Mouse (Mus musculus) midbrain, embryonic 12.5 days (tissue): ENCODE results near the gene Mcts1. TPM values are rescaled to one million over a fixed set of nuclear protein-coding genes. Genes with fewer than 3 reads are reported as not detected.

Source experiments
- ATAC-seq: fragments of 200-750 bp; cut with Nextera tagmentation; 2 replicates; pipeline ENCODE4 v1.8.0; 2017; ENCODE audit warnings: low read depth, moderate TSS enrichment, moderate library complexity; ENCODE audit not compliant: low FRiP score
- H3K27ac ChIP-seq: fragments of 300-500 bp; sonication (generic); replicated peaks from 2 replicates; pipeline ENCODE4 v1.5.1; 2016; ENCODE audit warnings: mild to moderate bottlenecking
- H3K27me3 ChIP-seq: fragments of 300-500 bp; sonication (generic); 2 replicates; pipeline ENCODE4 v1.6.1; 2016; ENCODE audit warnings: mild to moderate bottlenecking
- H3K36me3 ChIP-seq: fragments of 300-500 bp; sonication (generic); 2 replicates; pipeline ENCODE4 v1.6.1; 2016
- H3K4me1 ChIP-seq: fragments of 300-500 bp; sonication (generic); 2 replicates; pipeline ENCODE4 v1.6.1; 2016
- H3K4me2 ChIP-seq: fragments of 300-500 bp; sonication (generic); replicated peaks from 2 replicates; pipeline ENCODE4 v1.6.1; 2016; ENCODE audit warnings: mild to moderate bottlenecking, moderate library complexity
- H3K4me3 ChIP-seq: fragments of 300-500 bp; sonication (generic); 2 replicates; pipeline ENCODE4 v1.5.1; 2016; ENCODE audit warnings: mild to moderate bottlenecking
- H3K9ac ChIP-seq: fragments of 300-500 bp; sonication (generic); replicated peaks from 2 replicates; pipeline ENCODE4 v1.6.1; 2016; ENCODE audit warnings: mild to moderate bottlenecking, moderate library complexity
- H3K9me3 ChIP-seq: fragments of 300-500 bp; sonication (generic); 2 replicates; pipeline ENCODE4 v1.6.1; 2016; ENCODE audit warnings: mild to moderate bottlenecking
- WGBS: fragments of 180-500 bp; shearing (Covaris S2); methylation state at CpG from one replicate; pipeline ENCODE4 v1.1.7; 2016; 5-methylcytosine and 5-hydroxymethylcytosine counted together
- polyA plus RNA-seq: library from polyadenylated mRNA; unstranded; fragments of >200 nt; fragmentation: Nextera tagmentation; extraction: Ambion mirVana; gene quantifications from 2 replicates; pipeline ENCODE4 v1.2.1, GENCODE M21; 2016

Gene Mcts1
- polyA plus RNA-seq, result 110 and 118 TPM in 2 replicates

GRCm38 (mm10) chrX:38600177-38600994 is at the start of gene Mcts1:
Gene Mcts1, plus strand, starts transcription at chrX:38600578.
- Histone ChIP-seq H3K4me2 (peak within 1 kb of the TSS; percentile 54), H3K4me1 (no peaks in the 10 kb centered on the region), H3K4me3 (peak within 1 kb of the TSS; percentile 50), H3K27me3 (no peaks in the 10 kb centered on the region), H3K9ac (peak within 1 kb of the TSS; percentile 55), H3K27ac (peak within 1 kb of the TSS; percentile 84), H3K9me3 (no peaks in the 10 kb centered on the region), H3K36me3 (no peaks in the 10 kb centered on the region)
- 23% methylated on average over 26 of the region's 26 CpGs for WGBS
- ATAC-seq, result peak; percentile 93

GRCm38 (mm10) chrX:38553255-38553654 is 47.1 kb upstream of the Mcts1 start:
- ATAC-seq, result no peak
- Histone ChIP-seq H3K4me1 (no peaks in the 10 kb centered on the region), H3K4me2 (no peak overlapping the region), H3K9me3 (no peaks in the 10 kb centered on the region), H3K9ac (no peak overlapping the region), H3K36me3 (0 out of 2 replicates have a peak, but pooled peaks cover under 1% of the 10 kb centered on the region), H3K4me3 (no peak overlapping the region), H3K27ac (no peak overlapping the region), H3K27me3 (no peaks in the 10 kb centered on the region)

- Histone ChIP-seq H3K27ac (peak overlapping the region; percentile 91), H3K9me3 (no peaks in the 10 kb centered on the region), H3K4me3 (peak overlapping the region; percentile 55), H3K27me3 (no peaks in the 10 kb centered on the region), H3K9ac (peak overlapping the region; percentile 52), H3K4me1 (0 out of 2 replicates have a peak, but pooled peaks cover 2% of the 10 kb centered on the region), H3K36me3 (peaks cover 9% of the 10 kb centered on the region; the same call in 1 of the 2 replicates), H3K4me2 (peak overlapping the region; percentile 61)
- ATAC-seq, result peak; percentile 10; the same call in 1 of the 2 replicates
- WGBS, result 20% methylated on average over 10 of the region's 19 CpGs
Observed at GRCm38 (mm10) chrX:38563941-38564541, 36.3 kb upstream of the Mcts1 start.

GRCm38 (mm10) chrX:38564542-38565175 is 35.7 kb upstream of the Mcts1 start:
- Histone ChIP-seq H3K27ac (peak overlapping the region; percentile 91), H3K4me1 (0 out of 2 replicates have a peak, but pooled peaks cover 2% of the 10 kb centered on the region), H3K27me3 (no peaks in the 10 kb centered on the region), H3K4me2 (peak overlapping the region; percentile 61), H3K9me3 (no peaks in the 10 kb centered on the region), H3K4me3 (peak overlapping the region; percentile 55), H3K9ac (peak overlapping the region; percentile 52), H3K36me3 (peaks cover 9% of the 10 kb centered on the region; the same call in 1 of the 2 replicates)
- ATAC-seq, result peak; percentile 94
- WGBS, result 23% methylated on average over 40 of the region's 52 CpGs

- peak overlapping the region; percentile 45 for H3K4me2 ChIP-seq
- H3K4me1 ChIP-seq, result 0 out of 2 replicates have a peak, but pooled peaks cover 2% of the 10 kb centered on the region
Observed at GRCm38 (mm10) chrX:38565176-38565542, 35.2 kb upstream of the Mcts1 start.

GRCm38 (mm10) chrX:38566521-38567205 is 33.7 kb upstream of the Mcts1 start:
- Histone ChIP-seq H3K4me2 (no peak overlapping the region), H3K4me1 (0 out of 2 replicates have a peak, but pooled peaks cover 2% of the 10 kb centered on the region), H3K27me3 (no peaks in the 10 kb centered on the region), H3K36me3 (no peaks in the 10 kb centered on the region), H3K9me3 (no peaks in the 10 kb centered on the region), H3K9ac (no peak overlapping the region), H3K27ac (no peak overlapping the region), H3K4me3 (no peak overlapping the region)
- WGBS, result 65% methylated on average over 6 of the region's 6 CpGs
- no peak for ATAC-seq

More at GRCm38 (mm10) chrX:38565176-38565542, 35.2 kb upstream of the Mcts1 start:
- H3K4me3 ChIP-seq, result peak overlapping the region; percentile 55
- no peak for ATAC-seq
- H3K9me3 ChIP-seq, result no peaks in the 10 kb centered on the region
- H3K27ac ChIP-seq, result peak overlapping the region; percentile 91
- H3K27me3 ChIP-seq, result no peaks in the 10 kb centered on the region
- H3K9ac ChIP-seq, result peak overlapping the region; percentile 52
- peaks cover 5% of the 10 kb centered on the region; the same call in 1 of the 2 replicates for H3K36me3 ChIP-seq
- 21% methylated on average over 8 of the region's 8 CpGs for WGBS

GRCm38 (mm10) chrX:38576078-38576477 is 24.3 kb upstream of the Mcts1 start, which contains the start of gene Cul4b:
Gene Cul4b, minus strand, starts transcription at chrX:38576196.
- H3K36me3 ChIP-seq, result no peaks in the 10 kb centered on the region
- ATAC-seq, result no peak
- H3K27me3 ChIP-seq, result no peaks in the 10 kb centered on the region
- no peak within 1 kb of the TSS for H3K27ac ChIP-seq
- H3K4me3 ChIP-seq, result no peak within 1 kb of the TSS
- H3K4me1 ChIP-seq, result no peaks in the 10 kb centered on the region
- no peak within 1 kb of the TSS for H3K9ac ChIP-seq
- 92% methylated on average over 15 of the region's 15 CpGs for WGBS
- no peaks in the 10 kb centered on the region for H3K9me3 ChIP-seq
- no peak within 1 kb of the TSS for H3K4me2 ChIP-seq

- Histone ChIP-seq H3K4me1 (no peaks in the 10 kb centered on the region), H3K9me3 (no peaks in the 10 kb centered on the region), H3K9ac (no peak overlapping the region), H3K27me3 (no peaks in the 10 kb centered on the region), H3K36me3 (no peaks in the 10 kb centered on the region), H3K4me3 (no peak overlapping the region), H3K27ac (no peak overlapping the region), H3K4me2 (no peak overlapping the region)
- WGBS, result 94% methylated on average over 1 of the region's 1 CpGs
- no peak for ATAC-seq
Observed at GRCm38 (mm10) chrX:38581140-38581539, 19.2 kb upstream of the Mcts1 start.

GRCm38 (mm10) chrX:38583261-38583660 is 17.1 kb upstream of the Mcts1 start:
- Histone ChIP-seq H3K27ac (no peak overlapping the region), H3K4me1 (no peaks in the 10 kb centered on the region), H3K27me3 (no peaks in the 10 kb centered on the region), H3K4me2 (no peak overlapping the region), H3K36me3 (no peaks in the 10 kb centered on the region), H3K4me3 (no peak overlapping the region), H3K9me3 (no peaks in the 10 kb centered on the region), H3K9ac (no peak overlapping the region)
- ATAC-seq, result no peak

GRCm38 (mm10) chrX:38589827-38590226 is 10.6 kb upstream of the Mcts1 start:
- Histone ChIP-seq H3K4me1 (no peaks in the 10 kb centered on the region), H3K9ac (no peak overlapping the region), H3K27me3 (no peaks in the 10 kb centered on the region), H3K4me2 (no peak overlapping the region), H3K4me3 (no peak overlapping the region), H3K9me3 (no peaks in the 10 kb centered on the region), H3K36me3 (no peaks in the 10 kb centered on the region), H3K27ac (no peak overlapping the region)
- no peak for ATAC-seq
- 40% methylated on average over 4 of the region's 4 CpGs for WGBS

GRCm38 (mm10) chrX:38591749-38592148 is 8.6 kb upstream of the Mcts1 start:
- no peaks in the 10 kb centered on the region for H3K36me3 ChIP-seq
- no peak overlapping the region for H3K4me3 ChIP-seq
- no peaks in the 10 kb centered on the region for H3K9me3 ChIP-seq
- no peak for ATAC-seq
- H3K9ac ChIP-seq, result no peak overlapping the region
- H3K27me3 ChIP-seq, result no peaks in the 10 kb centered on the region
- 87% methylated on average over 3 of the region's 3 CpGs for WGBS
- H3K27ac ChIP-seq, result no peak overlapping the region
- no peaks in the 10 kb centered on the region for H3K4me1 ChIP-seq
- no peak overlapping the region for H3K4me2 ChIP-seq
